Mouse (Mus musculus) CD4-positive helper T cell, adult 2 months (primary cell): ENCODE results near the gene Bach2.

Experiments
- DNase-seq: peaks from one replicate; pipeline ENCODE4 v3.0.0-alpha.2; 2012; ENCODE audit warnings: low read depth, missing footprints, low spot score

The Bach2 gene

DNA sequence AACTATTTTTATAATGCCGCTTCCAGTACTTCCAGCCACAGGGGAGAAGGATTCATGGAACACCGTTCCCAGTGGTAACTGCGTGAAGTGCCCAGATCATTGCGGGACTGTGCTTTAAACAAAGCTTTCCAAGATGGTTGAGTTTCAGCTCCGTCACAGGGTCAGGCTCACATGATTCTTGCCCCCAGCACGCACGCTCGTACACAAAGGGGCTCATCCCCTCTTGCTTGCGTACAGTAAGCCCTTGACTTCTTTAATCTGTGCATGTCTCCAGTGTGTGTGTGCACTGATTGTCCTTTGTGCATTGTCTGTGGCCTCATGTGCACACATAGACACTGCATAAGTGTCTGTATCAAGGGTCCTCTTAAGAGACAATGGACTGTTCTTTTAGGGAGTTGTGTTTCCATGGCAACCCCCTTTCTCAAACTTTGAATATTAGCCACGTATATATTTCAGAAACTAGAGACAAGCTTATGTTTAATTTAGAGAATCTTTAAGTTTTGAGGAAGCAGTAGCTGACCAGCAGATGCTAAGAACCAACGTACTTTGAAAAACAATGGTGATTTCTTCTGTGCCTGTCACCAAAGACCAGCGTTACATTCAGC, 119.5 kb downstream of the Bach2 start:
- DNase-seq = no peak

DNA sequence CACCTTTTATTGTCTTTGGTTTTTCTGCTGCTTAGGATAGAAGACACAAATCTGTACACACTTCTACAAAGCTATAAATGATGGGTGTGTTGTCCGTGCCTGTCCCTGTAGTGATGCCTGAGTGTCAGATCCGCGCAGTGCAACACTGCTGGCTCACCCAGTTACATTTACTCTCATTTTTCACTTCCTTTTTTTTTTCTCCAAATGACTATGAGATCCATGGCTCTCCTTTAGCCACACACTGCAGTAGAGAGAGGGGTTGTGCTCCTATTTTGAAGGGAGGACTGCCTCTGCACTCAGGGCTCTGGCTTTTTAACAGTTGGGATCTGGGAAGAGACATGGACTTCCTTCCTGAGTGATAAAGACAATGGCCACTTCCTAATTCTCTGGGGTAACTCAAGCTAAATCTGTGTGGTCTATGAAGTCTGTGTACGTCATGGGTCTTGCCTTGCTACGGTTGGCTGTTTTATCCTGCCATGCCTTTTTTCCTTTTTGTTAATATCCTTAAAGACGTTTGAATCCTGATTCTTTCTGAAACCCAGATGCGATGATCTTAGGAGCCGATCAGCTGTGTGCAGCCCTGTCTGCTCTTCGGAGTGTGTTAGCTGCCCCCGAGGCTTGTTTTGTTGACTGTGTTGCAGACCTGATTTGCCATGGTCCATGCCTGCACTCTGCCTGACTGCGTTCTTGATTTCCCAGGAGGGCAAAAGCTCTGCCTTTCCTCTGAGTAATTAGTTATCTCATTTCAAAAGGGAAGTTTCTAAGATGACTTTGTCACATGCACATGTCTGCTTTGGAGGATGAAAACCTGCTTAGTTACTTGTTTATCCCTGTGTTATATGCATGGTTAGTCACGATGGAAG, 120.2 kb downstream of the Bach2 start:
- no peak for DNase-seq

DNA sequence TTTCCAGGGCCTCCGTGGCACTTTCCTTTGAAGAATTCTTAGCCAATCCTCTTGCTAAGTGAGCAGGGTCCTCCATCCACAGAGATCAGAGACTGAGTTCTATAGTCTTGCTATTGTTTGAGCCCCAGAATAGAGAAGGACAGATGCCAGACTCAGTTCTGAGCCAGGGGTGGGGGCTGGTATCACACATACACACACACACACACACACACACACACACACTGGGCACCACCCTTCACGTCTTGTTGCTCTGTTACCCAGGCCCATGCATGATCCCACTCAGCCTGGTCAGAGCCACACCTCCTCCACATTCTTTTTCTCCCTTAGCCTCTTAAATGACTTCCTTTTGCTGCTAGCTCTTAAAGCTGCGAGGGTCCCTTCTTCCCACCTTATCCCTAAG, 121.0 kb downstream of the Bach2 start:
- no peak for DNase-seq

DNA sequence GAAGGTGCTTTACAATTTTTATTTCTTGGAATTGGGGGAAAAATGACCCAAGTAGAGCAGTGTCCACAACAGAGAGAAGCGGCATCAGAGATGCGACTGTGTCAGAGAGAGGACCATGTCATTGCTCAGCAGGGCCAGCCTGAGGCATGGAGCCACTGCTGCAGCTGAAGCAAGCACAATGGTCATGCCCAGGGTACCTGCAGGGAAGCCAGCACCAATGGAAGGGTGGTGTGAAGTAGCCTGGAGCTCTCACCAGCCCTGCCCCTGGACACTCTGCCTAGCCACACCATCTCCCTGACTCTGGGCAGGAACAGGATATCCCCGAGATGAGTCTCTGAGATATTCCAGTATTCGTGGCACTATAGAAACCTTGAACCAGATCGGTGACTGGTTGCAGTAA, 121.9 kb downstream of the Bach2 start:
- no peak for DNase-seq

DNA sequence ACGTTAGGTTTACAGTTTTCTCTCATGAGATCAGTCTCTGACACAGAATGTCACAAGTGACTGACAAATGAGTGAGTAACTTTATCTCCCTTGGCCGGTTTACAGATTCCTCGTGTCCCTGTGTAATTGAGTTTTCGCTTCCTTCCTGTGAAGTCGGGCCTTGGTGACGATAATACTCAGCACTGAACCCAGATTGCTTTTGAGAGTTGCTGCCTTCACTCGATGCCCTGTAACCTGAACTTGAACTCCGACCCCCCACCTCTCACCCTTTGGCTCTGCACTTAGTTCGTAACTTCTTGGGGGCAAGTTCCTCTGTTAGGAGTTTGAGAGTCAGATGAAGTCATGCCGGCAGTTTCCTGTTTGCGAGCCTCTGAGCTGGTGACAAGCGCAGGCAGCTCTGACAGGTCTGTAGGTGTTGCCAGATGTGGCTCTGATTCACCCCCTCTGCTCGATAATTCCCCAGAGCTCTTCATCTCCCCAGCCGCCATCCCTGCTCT, 124.9 kb downstream of the Bach2 start:
- peak; percentile 78 for DNase-seq

DNA sequence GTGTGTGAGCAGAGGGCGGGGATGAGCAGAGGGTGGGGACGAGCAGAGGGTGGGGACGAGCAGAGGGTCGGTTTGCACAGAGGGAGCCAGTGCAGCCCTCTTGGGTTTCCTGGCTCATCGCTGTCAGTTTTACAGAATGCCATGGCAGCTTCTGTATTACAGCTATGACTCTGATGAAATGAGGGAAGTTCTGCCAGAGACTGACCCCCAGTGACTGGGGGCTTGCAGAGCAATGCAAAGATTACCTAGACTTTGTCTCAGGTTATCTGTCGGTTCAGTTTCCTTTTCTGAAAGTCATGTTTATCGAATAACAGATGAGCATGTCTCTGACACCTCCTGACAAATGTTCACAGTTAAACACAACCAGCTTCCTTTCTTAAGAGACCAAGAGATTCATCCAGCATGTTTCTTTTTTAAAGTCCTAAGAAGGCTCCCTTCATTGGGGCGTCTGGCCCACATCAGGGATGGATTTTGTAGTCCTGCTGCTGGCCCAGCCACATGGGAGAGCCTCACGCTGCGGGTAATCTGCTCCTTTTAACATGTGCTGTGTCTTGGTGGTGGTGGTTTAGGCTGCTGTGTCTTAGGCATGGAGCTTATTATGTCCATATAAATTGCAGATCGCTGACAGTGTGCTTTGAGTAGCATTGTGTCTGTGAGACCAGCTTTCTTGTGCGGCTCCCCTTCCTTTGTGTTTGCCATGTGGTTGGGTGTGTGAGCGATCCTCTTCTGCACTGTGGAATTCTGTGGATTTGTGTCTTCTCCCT, 126.7 kb downstream of the Bach2 start:
- no peak for DNase-seq

DNA sequence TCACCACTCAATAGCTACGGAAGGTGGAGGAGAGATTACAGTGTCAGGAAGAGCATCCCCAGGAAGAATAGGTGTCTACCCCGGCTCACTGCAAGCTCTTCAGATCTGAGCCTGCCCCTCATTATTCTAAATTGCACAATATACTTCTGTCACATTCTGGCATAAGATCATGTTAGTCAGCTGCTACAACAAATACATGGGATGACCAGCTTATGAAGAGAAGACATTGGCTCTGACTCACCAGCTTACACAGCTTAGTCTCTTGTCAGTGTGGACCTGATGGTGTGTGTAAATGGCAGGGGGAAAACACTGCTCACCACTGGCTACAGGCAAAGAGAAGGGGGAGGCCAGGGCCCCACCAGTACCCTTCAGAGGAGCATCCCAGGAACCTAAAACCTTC, 127.6 kb downstream of the Bach2 start:
- DNase-seq = no peak

DNA sequence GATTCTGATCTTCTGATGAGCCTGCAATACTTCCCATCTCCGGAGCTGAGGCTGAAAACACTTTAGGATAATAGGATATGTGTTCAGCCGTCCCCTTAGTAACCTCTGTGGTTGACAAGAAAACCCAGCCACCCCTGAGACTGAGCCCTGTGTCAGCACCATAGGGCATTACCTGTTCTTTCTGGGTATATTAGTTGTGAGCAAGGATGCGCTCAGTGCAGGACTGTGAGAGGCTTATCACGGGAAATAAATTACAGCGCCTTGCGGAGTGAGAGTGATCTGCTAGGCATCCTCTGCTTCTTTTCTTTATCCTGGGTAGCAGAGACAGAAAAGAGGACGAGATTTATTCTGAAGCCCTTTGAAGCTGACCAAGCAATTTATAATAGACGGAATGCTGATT, 129.7 kb downstream of the Bach2 start:
- no peak for DNase-seq

DNA sequence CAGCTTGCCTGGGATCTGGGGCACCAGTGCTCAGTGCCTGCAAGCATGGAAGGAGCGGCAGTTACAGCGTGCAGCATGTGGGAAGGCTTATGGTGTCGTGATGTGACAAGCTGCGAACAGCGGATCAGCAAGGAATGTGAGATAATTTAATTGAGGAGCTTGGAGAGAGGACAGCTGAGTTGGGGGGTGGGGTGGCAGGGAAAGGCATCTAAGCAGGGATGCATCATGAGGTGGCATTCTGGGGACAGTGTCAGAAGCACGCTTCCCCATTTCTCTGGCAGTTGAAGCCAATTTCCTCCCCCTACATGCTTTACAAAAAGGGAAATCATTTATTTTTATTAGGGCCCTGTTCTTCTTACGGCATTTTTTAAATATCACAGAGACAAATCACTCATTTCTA, 134.5 kb downstream of the Bach2 start:
- DNase-seq = no peak

DNA sequence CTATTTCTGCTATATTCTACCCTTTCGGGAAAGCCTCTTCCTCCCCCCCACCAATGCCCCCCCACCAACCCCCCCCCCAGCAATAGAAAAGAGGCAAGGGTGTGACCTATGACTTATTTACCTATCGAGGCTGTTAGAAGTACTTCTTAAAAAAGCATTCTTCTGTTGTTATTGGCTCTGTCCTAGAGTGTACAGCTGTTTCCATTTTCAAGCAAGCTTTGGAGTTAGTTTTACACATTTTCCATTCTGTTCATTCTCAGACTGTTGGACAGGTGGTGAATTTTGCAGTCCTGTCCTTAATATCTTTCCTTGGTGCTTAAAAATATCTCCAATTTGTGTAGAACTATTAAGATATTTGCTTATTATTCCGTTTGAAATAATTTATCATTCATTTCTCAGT, 134.9 kb downstream of the Bach2 start:
- no peak for DNase-seq

DNA sequence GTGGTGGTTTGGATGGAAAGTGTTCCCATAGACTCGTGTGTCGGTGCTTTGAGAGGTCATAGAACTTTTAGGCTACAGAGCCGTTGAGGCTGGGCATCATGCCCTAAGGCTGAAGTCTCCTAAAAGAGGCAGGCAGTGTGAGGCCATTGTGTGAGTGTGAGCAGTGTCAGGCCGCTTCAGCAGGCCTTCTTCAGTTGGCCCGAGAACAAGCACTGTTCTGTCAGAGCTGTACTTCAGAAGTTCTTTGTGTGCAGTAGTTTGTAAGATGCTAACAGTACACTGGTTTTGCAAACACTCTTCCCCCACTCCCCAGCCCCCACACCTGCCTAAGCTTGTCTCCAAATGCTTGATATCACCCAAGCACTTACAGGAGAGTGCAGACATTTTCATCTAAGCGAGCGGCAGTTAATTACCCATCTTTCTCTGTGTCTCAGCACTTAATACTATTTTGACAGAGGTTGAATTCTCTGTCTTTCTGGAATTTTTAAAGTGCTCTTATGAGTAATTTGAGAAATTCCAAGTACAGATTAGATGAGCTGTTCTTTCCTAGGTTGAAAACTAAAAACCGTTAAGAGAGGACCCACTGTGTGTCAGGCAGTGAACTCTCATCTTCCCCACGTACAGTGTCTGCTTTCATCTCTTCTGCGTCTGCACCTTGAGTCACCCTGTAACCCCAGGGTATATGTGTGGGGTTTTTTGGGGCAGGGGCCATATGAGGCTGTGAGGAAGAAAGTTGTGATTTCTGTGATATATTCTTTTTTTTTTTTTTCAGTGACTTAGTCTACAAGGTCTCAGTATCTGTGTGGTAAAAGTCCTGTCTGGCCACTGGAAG, 136.4 kb downstream of the Bach2 start:
- peak; percentile 34 for DNase-seq

DNA sequence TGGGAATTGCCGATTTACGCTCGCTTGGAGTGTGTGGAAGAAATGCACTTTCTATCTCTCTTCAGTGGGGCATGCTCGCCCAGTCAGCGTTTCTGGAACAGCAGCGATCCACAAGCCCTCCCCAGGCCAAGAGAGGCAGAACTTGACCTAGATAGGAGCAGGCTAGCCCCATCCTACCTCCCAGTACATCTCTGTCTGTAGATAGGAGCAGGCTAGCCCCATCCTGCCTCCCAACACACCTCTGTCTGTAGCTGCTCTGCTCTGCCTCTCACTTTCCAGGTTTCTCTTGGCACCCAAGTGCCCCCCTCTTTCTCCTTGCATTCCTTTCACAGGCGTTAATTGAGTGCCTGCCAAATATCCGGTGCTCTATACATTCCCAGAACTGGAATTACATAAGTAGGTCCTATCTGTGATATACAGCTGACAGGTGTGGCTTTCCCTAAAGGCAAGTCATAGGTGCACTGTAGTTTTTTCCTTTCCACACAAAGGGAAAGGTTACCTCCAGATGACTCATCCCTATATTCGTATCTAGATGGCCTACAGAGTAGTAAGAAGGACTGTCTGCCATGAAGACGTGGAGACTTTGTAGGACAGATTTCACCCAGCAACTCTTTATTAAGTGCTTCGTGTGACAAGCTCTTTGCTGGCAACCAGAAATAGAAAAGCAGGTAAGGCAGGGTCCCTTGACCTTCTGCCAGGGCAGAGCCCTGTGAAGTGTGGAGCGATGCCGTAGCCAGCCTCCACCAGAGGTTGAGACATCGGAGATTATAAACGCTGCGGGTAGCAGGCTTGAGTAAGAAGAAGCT, 137.3 kb downstream of the Bach2 start:
- no peak for DNase-seq

DNA sequence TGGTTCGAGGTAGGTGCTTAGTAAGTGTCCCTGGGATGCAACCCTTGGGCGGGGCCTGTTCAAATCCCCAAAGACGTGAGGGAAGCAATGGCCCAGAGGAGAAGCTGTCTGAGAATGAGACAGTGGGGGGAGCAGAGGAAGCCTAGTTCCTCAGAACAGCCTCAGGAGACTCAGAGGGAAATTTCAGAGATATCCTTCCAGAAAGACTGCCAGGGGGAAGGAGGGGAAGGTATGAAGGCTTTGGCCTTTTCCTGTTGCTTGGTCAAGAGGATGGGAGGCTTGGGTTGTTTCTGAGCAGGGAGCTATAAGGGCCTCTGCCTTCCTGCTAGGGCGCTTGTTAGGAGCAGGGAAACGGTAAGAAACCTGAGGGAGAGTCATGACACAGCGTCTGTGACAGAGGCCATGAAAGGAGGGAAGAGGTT, 137.9 kb downstream of the Bach2 start:
- no peak for DNase-seq

DNA sequence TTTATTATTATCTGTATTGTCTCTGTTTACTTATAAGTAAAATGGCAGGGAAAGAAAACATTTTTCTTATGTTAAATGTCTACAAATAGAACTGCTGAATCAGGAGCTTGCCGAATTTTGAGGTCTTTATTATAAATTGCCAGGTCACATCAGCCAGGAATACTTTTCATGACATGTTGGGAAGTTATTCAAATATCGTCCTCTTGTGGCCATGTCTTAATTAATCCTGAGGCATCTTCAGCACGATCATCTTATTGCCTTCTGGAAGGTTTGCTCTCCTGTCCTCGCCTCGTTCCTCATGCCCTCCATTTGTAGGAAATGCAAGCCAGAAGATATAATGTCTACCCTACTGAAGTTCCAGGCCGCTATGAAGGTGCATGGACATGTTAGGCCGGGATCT, 140.5 kb downstream of the Bach2 start:
- DNase-seq = no peak

DNA sequence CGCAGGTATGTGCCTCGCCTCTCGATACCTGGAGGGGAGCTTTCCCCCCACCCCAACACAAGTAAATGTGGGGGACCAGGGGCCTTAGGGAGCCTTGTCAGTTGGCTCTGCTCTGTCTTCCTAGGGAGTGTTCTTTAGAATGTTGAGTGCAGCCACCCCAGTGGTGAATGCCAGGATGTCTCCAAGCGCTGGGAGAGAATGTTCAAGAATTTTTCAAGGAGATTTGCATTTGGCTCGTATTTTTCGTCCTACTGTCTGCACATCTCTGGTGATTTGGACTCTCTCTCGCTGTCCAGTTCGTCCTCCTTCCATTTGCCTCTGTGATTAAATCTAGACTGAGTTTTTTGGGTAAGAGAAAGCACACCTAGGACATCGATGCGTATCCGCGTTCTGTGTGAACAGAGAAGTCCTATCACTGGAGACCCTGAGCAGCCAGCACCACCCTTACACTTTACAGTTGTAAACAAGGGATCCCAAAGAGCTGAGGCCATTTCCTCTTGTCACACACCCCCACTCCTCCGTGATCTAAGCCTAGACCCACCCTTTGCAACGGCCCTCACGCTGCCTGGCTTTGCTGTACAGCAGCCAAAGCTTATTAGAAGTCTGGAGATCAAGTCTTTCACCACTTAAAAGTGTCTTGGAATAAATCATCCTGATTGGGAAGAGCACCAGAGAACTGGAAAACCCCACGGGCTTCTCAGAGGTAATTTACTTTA, 143.2 kb downstream of the Bach2 start:
- no peak for DNase-seq

DNA sequence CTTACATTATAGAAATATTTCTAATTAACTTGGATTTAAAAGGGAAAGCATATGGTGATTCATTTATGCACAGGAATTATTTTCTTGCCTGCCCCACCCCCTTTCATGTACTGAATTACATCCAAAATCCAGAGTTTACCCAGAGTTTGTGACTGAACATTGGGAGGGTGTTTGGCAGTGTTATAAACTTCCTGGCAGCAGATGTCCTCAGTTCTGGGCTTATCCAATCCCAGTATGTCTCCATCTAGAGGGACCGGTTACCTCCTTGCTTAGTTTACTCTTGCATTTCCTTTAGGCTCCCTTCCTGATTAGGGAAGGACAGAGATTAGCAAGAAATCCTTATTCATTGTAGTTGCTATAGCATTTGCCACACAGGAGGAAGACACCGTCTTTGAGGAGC, 146.5 kb downstream of the Bach2 start:
- no peak for DNase-seq

DNA sequence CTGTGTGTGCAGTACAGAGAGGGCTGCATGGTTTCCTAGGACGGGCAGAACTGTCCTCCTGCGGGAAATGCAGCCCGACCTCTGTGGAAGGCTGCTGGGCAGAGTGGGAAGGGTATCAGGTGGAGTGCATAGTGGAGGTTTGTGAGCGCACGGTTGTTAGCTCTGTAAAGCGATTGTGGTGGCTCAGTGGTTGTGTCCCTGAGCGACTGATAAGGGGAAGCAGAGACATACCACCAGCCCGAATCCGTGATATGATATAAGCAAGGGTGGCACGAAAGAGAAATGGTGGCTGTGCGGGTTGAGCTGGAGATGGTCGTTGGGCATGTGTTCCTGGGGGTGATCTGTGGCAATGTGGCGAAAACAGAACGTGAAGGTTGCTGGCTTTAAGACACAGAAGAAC, 147.0 kb downstream of the Bach2 start:
- DNase-seq = no peak

DNA sequence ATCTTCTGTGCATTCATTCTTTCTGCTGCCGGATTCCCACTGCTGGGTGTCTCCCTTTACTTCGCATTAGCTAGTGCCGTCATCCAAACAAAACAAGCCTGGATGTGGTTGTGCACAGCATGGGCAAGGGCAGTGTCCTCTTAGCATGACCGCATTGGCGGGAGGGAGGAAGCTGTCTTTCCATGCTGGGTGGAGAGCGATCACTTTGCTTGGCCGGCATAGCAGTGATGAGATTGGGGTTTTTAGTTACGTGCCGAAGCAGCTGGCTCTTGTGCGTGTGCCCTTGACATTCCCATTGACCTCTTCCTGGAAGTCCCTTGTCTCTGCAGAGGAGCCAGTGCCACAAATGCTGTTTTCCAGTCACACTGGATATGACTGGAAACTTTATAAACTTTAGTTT, 147.7 kb downstream of the Bach2 start:
- DNase-seq = no peak

DNA sequence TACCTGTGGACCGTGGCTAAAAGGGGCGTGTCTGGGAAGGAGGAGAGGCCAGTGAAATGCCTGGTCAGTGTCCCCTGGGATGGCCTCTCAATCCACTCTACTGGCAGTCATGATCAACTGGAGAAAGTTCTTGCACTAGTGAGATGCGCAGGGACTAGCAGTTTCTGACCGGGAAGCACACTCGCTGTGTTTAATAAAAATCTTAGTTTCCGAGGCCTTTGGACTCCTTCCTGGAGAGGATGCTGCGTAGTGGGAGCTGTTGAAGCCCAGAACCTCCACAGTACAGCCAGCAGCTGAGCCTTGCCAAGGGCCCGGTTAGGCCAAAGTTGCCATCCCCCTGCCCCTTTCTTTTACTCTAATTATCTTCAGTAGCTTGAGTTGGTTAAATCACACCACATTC, 148.3 kb downstream of the Bach2 start:
- no peak for DNase-seq
